Mouse (Mus musculus): ENCODE measurements around the gene Smc5. TPM values are rescaled to one million over a fixed set of nuclear protein-coding genes. Genes with fewer than 3 reads are reported as not detected.

The Smc5 gene
- total RNA-seq, 2 experiments from 2014 or later: 27.9 to 32.3 TPM

Other genes with a start within 250 kb of the Smc5 start
- 2.5 TPM in 2 replicates for gene Klf9, start 132.7 kb downstream of the Smc5 start, total RNA-seq (2015; ENCODE audit: low replicate concordance)
- gene Klf9, start 132.7 kb downstream of the Smc5 start, total RNA-seq (2017; ENCODE audit: low replicate concordance): 1.8 and 6.1 TPM in 2 replicates
- not detected in 2 replicates for gene Mamdc2, start 174.5 kb upstream of the Smc5 start, total RNA-seq (2015; ENCODE audit: low replicate concordance)
- gene Mamdc2, start 174.5 kb upstream of the Smc5 start, total RNA-seq (2017; ENCODE audit: low replicate concordance): not detected in 2 replicates

All from erythroblast, adult 5-6 weeks (primary cell).